Mouse (Mus musculus) cerebellum, adult 11-12 months (tissue): Measurements from ENCODE around the gene Uchl5.
A peak's percentile ranks its signal among the peaks of the same experiment; 100 is the strongest.

Experiments used
- DNase-seq: peaks from one replicate; pipeline ENCODE4 v3.0.0; 2022

The Uchl5 gene

DNA sequence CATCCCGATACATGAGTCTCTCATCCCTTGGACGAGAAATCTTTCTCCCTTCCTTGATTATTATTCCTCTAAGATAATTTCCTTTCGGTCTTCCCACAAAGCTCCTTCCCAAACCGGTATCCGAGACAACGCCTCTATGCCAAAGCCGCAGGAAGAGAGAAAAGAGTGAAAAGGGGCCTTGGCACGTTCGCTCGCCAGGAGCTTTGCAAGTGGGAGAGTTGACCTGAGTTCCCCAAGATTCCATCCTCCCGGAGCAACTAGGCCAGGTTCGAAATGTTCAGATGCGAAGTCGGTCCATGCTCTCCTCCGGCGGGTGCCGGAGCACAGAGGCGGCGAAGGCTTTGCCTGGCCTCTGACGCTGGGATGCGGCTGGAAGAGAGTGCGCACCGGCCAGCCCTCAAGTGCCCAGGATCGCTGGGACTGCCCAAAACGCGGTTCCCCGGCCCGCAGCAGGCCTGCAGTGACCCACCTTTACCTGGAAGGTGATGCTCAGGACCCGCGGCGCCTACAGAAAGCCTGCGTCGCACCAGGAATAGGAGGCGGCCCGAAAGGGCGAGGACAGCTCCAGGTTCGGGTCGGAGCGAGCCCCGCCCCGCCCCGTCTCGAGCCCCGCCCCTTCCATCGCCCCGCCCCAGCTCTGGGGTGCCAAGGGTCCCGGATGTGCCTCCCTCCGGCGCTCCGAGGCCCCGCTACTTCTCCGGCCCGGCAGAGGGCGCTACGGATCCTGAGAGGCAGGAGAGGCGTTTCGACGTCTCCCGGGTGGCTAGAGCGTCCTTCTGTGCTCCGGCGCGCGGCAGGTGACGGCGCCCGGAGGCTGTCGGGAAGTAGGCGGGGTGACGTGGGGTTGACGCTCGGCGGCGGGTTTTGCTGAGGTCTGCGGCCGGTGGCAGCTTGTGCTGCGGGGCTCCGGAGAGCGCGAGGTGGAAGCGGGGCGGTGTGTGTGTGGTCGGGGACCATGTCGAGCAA, at the start of gene Uchl5, which contains the start of gene Trove2:
Gene Uchl5, plus strand, starts transcription at position 827 of the 966 bp plus-strand sequence.
Gene Trove2, minus strand, starts transcription at position 623 of the 966 bp plus-strand sequence.
- peak; percentile 98 for DNase-seq

DNA sequence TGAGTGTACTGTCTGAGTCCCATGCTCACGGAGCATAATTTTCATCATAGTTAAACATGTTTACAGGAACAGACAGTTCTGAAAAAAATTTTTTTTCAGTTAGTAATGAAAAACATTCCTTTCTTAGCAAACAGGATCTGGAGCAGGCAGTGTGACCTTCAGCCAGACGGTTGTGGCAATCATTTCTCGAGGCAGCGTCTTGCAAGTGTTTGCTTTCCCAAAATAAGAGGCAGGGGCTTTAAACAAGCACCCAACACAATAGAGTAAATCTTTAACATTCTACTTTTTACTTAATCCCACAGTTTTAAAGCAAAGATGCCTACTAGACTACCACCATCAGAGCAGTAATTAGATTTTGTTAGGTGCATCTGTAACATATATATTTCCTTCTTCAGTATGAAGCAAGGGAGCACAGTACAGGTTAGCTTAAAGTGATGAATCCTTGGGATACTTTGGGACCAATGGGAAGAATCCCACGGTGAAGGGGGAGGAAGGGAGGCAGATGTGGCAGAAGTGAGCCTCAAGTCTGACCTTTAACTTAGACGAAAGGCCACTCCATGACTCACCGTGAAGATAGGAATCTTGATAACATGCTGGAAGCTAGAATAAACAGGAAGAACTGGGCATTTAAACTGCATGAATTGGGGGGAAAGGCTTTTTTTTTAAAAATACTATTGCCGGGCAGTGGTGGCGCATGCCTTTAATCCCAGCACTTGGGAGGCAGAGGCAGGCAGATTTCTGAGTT, 49.2 kb upstream of the Uchl5 start:
- DNase-seq: no peak

DNA sequence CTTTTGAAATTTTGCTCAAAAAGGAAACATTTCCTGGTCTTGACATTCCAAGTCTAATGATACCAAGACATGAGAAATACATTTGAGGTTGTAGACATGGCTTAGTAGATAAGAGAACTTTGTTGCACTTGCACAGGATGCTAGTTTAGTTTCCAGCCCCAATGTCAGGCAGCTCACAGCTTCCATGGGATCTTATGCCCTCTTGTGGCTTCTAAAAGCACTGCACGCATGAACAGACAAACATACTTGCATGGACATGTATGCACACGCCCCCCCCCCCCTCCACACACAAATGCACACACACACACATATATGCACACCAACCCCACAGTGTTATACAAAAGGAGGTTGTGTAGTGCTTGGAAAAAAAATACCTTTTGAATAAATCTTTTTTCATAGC, 46.2 kb upstream of the Uchl5 start:
- no peak for DNase-seq

DNA sequence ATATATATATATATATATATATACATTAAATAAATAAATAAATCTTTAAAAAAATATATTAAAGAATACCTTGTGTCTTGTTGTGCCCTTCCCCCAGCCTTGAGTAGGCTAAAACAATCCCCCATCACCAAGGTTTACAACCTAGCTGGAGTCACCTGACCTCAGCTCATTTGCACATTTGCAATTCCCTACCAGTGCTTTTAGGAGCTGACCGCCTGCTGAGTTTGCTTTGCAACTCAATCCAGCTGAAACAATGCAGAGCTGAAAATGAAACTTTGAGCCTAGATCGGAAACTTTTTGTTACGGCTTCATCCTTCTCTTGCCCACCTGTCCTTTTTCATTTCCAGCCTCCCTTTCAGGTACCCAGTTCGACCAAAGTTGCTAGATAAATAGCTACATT, 45.4 kb upstream of the Uchl5 start:
- DNase-seq: no peak

DNA sequence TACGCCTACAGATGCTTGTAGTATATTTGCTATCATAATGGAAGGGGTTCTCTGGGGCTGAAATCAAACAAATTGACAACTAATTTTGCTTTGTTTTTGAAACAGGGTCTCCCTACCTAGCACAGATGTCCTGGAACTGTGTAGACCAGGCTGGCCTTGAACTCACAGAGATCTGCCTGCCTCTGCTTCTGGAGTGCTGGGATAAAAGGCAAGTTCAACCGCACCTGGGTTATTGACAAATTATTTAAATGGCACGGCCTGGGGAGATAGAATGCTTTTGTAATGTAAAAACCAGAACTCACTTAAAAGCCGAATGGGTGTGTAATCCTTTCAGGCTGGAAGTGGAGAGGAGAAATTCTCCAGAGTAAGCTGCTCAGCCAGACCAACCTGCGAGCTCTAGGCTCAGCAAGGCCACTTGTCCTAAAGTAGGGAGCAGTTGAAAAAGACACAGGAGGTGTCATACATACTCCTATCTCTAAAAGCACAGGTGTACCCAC, 43.1 kb upstream of the Uchl5 start:
- no peak for DNase-seq

DNA sequence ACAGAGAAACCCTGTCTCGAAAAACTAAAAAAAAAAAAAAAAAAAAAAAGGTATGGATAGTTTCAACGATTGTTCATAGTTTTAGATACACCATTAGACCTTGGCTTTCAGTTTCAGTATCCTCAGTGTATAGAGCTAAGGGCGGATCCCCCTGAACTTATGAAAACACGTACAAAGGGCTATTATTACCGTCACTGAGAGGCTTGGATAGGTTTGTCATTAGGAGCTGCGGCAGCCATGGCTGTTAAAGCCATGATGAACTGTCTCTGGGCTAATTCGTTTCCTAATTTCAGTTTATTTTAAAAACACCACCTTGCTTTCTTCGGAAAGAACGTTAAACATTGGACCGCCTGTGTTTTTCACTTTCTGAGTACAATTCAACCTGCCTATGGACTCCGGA, 38.3 kb upstream of the Uchl5 start:
- no peak for DNase-seq

DNA sequence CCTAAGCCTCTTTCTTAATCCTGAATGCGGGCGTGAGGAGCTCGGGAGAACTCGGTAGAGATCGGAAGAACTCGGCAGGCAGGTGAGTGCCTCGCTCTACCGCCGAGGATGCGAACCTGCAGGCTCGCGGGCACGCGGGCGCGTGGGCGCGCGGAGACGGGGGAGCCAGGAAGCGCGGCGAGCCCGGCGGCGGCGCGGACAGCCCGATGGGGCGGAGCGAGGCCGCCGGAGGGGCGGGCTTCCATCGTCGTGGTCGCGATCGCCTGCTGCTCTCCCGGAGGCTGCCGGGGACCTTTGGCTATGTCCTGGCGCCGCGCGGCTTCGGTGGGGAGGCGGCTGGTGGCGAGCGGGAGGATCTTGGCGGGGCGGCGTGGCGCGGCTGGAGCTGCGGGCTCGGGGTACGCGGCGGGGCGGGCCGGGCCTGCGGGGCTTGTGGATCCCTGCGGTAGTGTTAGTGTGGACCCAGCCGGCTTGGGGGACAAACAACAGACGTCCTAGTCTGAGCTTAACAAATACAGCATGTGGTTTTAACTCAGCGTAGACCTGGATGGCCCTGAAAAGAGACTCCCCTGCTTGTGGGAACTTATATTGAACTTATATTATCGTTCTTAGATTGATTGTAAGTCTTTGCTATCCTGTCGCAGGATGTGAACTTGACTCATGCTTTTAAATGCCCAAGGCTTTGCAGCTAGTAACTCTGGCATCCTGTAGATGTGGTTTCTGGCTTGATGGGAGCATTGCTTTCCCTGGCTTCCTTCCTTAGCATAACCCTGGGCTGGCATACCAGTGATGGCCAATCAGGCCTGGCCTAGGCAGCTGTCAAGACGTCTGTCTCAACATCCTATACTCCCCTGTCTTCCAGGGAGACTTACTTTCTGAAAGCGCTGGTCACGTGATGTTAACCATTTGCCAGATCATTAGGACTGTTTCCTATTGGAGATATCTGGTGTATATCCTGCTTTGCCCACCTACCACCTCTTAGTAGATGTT, 37.4 kb upstream of the Uchl5 start:
- peak; percentile 96 for DNase-seq

DNA sequence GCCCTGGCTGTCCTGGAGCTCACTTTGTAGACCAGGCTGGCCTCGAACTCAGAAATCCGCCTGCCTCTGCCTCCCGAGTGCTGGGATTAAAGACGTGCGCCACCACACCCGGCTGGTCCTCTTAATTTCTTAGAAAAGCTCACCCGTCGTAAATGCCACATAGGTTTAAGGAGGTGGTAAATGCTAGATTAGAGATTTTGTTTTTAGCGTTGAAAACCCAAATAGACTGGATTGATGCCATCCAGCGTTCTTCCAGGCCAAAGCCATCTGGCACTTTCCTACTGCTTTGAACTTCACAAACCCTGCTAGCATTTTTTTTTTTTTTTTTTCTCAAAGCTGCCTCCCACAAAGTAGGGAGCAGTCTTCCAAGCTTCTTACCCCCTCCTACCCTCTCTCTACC, 36.5 kb upstream of the Uchl5 start:
- DNase-seq: peak; percentile 31

DNA sequence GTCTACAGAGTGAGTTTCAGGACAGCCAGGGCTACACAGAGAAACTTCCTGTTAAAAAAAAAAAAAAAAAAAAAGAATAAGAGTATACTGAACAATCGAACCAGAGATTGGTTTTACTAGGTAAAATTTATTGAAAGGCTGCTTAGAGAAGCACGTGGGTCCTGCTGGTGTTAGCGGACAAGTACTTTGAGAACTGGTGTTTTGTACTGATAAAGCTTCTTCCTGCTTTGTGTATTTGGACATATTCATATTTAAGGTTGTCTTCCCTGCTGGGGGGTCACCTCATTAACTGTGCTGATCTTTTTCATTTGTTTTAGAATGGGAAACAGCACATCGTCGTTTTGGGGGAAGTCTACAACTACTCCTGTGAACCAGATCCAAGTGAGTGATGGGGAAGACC, 35.7 kb upstream of the Uchl5 start:
- DNase-seq: no peak

DNA sequence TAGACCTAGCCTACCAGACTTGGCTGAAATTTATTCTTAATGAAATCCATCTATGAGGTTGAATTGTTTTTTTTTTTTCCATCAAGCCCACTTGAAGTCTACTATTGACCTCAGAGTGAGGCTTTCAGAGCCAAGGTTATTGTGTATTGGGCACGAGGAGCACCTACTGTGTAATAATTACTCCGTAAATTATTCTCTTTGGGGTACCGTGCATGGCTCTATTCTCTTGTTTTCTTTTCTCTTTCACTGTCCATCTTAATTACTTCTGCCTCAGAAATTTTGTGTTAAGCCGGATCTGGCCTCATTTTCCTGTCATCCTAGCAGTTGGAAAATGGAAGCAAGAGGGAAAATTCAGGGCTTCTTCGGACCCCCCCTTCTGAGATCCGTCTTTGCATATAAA, 34.9 kb upstream of the Uchl5 start:
- no peak for DNase-seq

DNA sequence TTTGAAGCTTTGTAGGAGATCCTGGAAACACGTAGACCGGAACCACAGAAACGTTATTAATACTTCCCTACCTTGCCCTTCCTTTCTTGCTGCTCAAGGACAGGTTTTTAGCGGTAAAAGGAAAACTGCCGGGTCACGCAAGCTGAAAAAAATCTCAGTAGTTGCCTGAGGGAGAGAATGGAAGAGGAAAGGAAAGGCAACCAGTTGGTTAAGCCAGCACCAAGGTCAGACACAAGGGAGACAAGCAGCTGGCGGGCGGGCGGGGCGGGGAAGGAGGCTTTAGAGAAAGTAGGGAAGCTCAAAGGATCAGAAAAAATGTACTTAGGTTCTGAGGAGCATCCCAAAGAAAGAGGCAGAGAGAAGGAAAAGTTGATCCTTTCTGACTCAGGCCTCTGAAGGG, 31.2 kb upstream of the Uchl5 start:
- no peak for DNase-seq

DNA sequence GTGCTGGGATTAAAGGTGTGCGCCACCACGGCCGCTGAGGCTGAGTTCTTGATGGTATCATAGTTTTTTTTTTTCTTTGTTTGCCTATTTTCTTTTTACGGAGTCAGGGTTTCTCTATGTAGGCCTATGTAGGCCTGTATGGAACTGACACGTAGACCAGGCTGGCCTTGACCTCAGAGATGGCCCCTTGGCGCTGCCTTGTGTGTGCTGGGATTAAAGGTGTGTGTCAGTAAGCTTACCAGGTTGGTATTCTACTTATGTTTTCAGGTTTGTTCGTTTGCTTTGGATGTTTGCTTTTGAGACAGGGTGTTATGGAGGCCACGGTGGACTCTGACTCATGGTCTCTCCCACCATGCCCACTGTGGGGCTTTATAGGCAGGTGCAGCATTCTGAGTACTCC, 14.9 kb upstream of the Uchl5 start:
- DNase-seq: no peak

DNA sequence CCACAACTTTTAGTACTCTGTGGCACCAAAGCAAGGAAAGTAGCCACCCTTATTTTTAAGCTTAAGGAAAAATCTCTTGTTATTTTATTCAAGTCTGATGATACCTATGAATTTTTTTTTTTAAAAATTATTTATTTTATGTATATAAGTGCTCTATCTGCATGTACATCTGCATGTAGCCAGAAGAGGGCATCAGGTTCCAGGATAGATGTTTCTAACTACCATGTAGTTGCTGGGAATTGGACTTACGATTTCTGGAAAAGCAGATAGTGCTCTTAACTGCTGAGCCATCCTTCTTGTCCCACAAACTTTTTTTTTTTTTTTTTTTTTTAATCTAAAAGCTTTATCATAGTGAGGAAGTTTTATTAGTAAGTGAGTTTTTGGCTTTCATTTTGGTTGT, 12.6 kb upstream of the Uchl5 start:
- no peak for DNase-seq

DNA sequence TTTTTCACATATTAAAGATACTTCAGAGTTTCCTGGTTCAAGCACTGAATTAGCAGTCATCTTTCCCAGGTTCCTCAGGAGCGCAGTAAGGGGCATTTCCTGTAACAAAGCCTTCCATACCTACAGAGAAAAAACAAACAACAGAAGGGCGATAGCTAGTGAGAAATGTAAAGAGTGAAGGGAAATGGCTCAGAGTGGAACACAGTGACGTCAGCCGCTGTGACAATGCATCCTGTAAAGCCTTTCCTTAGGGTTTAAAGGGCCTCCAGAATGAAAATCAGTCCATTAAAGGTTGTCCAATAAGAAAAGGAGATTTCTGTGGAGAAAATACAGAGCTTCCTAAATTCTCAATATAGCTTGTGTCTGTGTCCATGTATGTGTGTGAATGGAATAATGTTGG, 11.3 kb upstream of the Uchl5 start:
- no peak for DNase-seq

DNA sequence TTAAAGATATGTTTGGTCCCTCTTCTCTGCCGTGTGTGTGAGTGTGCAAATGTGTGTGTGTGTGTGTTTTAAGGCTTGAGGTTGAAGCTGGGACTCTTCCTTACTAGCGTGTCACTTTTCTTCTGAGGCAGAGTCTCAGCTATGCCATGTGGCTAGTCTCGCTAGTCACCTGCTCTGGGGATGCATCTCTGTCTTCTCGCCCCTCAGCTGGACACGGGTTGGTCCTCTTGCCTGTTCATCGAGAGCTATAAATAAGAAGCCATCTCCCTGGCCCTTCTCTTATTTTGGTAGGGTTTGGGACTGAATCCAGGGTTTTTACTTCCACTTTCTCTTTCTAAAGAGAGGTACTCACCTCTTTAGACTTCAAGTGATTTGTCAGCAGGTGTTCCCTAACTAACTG, 10.8 kb upstream of the Uchl5 start:
- no peak for DNase-seq

DNA sequence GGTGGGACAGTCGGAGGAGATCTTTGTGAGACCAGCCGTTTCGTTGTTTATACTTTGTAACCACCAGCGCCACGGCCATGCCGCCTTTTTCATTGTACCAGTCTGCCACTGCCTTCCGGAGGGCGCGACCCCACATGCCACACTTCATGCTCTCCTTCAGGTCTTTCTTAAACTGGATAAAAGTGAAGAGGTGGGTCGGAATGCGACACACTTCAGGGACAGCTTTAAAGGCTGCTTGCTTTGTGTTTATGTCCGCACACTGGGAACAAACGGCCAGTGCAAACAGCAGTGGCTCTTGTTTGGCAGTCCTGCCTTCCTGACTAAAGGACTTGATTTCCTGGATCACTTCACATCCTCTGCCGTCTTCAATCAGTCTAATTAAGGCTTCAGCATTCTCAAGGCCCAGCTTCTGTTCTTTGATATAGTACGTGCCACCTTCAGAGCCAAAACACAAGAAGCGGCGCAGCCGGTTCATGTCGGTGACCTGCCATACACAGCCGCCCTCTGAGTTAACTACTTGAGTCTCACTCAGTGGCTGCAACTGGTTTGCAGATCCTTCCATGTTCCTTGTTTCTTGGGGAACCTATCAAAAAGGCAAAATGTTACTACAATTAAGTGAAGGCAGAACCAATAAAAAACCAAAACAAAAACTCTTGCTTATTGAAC, 6.5 kb upstream of the Uchl5 start:
- DNase-seq: no peak

DNA sequence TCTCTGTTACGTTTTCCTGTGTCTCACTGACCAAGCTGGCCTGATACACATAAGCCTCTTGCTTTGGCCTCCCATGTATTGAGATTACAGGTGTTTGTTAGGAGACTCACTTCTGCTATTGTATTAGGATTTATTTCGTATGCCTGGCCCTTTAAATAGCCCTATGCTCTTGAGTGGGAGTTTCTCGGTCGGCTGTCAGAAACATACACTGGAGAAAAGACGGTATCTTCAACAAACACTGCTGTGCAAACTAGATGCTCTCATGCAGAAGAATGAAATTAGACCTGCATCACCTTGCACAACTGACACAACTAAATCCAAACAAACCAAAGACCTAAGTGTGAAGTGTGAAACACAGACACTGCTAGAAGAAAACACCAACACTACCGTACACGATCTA, 4.0 kb upstream of the Uchl5 start:
- no peak for DNase-seq

DNA sequence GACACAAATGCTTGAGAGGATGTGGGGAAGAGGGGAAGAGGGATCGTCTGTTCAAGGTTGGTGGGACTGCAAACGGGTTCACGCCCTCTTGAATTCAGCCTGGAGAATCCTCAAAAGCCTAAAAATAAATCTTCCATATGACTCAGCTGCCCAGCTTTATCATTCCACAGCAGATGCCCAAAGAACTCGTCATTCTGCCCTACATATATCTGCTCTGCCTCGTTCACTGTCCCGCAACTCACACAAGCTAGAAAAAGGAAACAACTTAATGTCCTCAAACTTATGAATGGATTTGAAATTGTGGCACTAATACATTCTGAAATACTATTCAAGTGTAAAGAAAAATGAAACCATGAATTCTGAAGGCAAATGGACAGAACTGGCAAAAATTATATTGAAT, 3.2 kb upstream of the Uchl5 start:
- DNase-seq: no peak

DNA sequence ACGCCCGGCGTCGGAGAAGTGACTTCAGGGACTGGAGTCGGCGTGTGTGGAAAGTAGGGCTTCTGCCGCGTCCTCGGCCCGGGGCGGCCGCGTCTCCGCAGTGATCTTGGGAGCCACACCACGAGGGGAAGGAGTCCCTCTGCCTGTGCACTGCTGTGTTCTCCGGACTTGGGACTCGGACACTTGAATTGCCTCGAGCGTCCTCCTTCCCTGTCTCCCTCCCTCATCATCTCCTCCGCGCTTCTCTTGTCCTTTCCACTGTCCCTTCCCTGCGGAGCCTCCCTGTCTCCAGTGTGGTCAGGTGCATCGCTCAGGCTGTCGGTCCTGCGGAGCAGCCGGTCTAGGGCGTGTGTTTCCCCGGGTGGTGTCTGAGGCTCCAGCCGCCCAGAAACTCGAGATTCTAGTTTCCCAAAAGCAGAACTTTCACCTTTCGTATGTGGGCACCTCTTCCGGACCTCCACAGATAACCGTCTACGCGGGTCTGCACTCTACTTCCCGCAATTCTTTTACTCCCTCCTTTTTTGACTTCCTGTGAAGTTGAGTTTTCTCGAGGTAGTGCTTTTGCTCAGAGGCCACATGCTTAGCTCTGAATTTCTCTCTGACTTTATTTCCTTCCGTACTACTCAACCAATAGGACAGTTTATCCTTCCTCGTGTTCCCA, 616 bp downstream of the Uchl5 start:
- no peak for DNase-seq

DNA sequence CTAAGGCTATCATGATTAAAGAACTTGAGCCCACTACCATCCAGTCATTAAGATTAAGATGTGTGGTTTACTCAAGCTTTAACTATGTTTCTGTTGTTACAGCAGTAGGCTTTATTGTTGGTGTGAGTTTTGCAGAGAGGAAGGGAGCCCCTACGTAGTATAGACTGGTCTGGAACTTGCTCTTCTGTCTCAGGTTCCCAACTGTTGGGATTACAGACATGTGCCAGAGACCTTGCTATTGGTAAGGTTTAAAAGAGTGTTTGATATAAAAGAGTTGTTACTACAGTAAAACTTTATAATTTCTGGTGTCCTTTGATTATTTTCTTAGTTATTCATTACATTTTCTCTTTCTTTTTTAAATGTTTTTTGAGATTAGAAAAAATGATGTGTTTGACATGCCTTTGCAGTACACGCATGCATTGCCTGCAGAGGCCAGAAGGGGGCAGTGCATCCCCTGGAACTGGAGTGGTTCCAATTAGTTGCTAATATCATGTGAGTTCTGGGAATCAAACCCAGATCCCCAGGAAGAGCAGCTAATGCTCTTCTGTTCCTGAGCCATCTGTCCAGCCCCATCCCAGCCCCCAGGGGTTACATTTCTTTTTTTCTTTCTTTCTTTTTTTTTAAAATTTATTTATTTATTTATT, 11.6 kb downstream of the Uchl5 start:
- DNase-seq: no peak

DNA sequence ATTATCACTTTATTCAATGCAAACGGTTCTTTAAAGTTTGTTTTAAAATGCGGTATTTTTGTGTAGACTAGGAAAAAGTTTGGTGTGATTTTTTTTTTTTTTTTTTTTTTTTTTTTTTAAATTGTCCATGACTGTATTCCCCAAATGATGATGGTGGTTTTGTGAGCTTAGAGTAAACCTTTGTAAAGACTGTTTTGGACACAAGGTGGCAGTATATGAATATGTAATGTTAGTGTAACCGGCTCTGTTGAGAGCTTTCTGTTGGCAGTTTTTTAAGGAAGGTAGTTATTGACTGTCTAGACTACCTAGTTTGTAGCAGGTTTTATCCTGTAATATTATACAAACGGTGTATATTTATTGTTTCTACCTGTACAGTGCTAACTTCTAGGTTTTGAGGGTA, 26.5 kb downstream of the Uchl5 start:
- no peak for DNase-seq
